21 mouse cellular contexts compared by ENCODE assay signal in genomic region chr16:76355947-76356550, GRCm38 (mm10). TPM values are rescaled to one million over a fixed set of nuclear protein-coding genes. Genes with fewer than 3 reads are reported as not detected.
DNase-seq lines count a peak whose midpoint lies in the region; ATAC-seq and TF ChIP-seq lines count a peak whose summit lies in the region.
"Had no signal": no experiment of that assay in that cellular context is flagged by ENCODE, and none has a peak within 500 bp of the region (broad histone marks: within the 10 kb centered on the region; RNA-seq: fewer than 3 reads in every experiment).

No protein-coding gene starts in this region.

- peaks cover 18% of the 10 kb centered on the region for H3K36me3 ChIP-seq in liver, embryonic 15.5 days (replicated peaks)
- H3K36me3 ChIP-seq in forebrain, embryonic 15.5 days = peaks cover 3% of the 10 kb centered on the region; the same call in 1 of the 2 replicates
- H3K36me3 ChIP-seq: embryonic facial prominence, embryonic 15.5 days had no signal

- H3K4me1 ChIP-seq in liver, embryonic 15.5 days (replicated peaks) = peaks cover 41% of the 10 kb centered on the region
- H3K4me1 ChIP-seq in forebrain, embryonic 15.5 days = no peaks in the 10 kb centered on the region

- 87% methylated on average over 14 of the region's 14 CpGs for WGBS in liver, embryonic 15.5 days (ENCODE audit: insufficient replicate concordance)
- WGBS in forebrain, embryonic 15.5 days = 94% methylated on average over 14 of the region's 14 CpGs

- TF ChIP-seq CTCF in gastrocnemius, adult 2 months (IDR thresholded peaks at IDR 0.05) = no peak

- H3K4me3 ChIP-seq in gastrocnemius, adult 2 months = no peak overlapping the region
- no peak overlapping the region for H3K4me3 ChIP-seq in liver, embryonic 15.5 days (replicated peaks)
- no peak overlapping the region for H3K4me3 ChIP-seq in forebrain, embryonic 15.5 days
- H3K4me3 ChIP-seq: embryonic facial prominence, embryonic 15.5 days; erythroblast, embryonic 14.5 days; forebrain, embryonic 10.5 days; heart, embryonic 10.5 days had no signal

- H3K27ac ChIP-seq in gastrocnemius, adult 2 months = peak overlapping the region; percentile 40; the same call in 1 of the 2 replicates
- H3K27ac ChIP-seq in liver, embryonic 15.5 days (replicated peaks) = peak overlapping the region; percentile 33; the same call in 1 of the 2 replicates
- H3K27ac ChIP-seq in forebrain, embryonic 15.5 days (replicated peaks) = no peak overlapping the region
- H3K27ac ChIP-seq: embryonic facial prominence, embryonic 15.5 days; forebrain, embryonic 10.5 days; heart, embryonic 10.5 days; hindbrain, embryonic 14.5 days had no signal

- H3K4me2 ChIP-seq in liver, embryonic 15.5 days = no peak overlapping the region
- no peak overlapping the region for H3K4me2 ChIP-seq in forebrain, embryonic 15.5 days (replicated peaks)
- H3K4me2 ChIP-seq: embryonic facial prominence, embryonic 15.5 days; hindbrain, embryonic 14.5 days had no signal

- H3K9me3 ChIP-seq in liver, embryonic 15.5 days (replicated peaks) = no peaks in the 10 kb centered on the region
- H3K9me3 ChIP-seq in forebrain, embryonic 15.5 days = no peaks in the 10 kb centered on the region
- H3K9me3 ChIP-seq: embryonic facial prominence, embryonic 15.5 days; forebrain, embryonic 10.5 days; heart, embryonic 10.5 days had no signal

- H3K9ac ChIP-seq in liver, embryonic 15.5 days = no peak overlapping the region
- no peak overlapping the region for H3K9ac ChIP-seq in forebrain, embryonic 15.5 days (replicated peaks)
- H3K9ac ChIP-seq: embryonic facial prominence, embryonic 15.5 days; hindbrain, embryonic 14.5 days had no signal

- DNase-seq in gastrocnemius, adult 2 months = no peak
- no peak for DNase-seq in gastrocnemius, postnatal 14 days
- DNase-seq in liver = no peak
- no peak for DNase-seq in frontal cortex, postnatal 36 days (ENCODE audit: low spot score in 2 of 2)
- DNase-seq: adrenal gland, postnatal 10 days; cerebellum, adult 11-12 months; cerebellum, postnatal 10 days; embryo, embryonic 11 days; gastrocnemius, postnatal 25 days; heart, adult 18-20 months; heart, postnatal 14 days had no signal

- no peak for ATAC-seq in liver, embryonic 15.5 days (ENCODE audit: insufficient read depth)
- ATAC-seq in common myeloid progenitor, adult 5-6 weeks (replicated peaks; ENCODE audit: low read depth, poor library complexity, severe bottlenecking) = peak; percentile 27
- ATAC-seq in monocyte, adult 5-6 weeks (replicated peaks; ENCODE audit: insufficient number of reproducible peaks, low FRiP score, low TSS enrichment, poor library complexity, severe bottlenecking) = peak; percentile 16; the same call in 1 of the 2 replicates
- ATAC-seq in forebrain, embryonic 15.5 days (replicated peaks) = no peak
- ATAC-seq: forebrain, embryonic 14.5 days had no signal

- intact Hi-C loops in gastrocnemius, adult 2 months (cut with DNase I) = loop anchor here (1.0 kb wide), 1 partner anchor 11 kb away; no protein-coding TSS in a partner anchor
- intact Hi-C loops in gastrocnemius, postnatal 14 days (cut with DNase I; ENCODE audit: low total_unique reads) = no loop called here

- H3K27me3 ChIP-seq in liver, embryonic 15.5 days = no peaks in the 10 kb centered on the region
- no peaks in the 10 kb centered on the region for H3K27me3 ChIP-seq in forebrain, embryonic 15.5 days
- H3K27me3 ChIP-seq: embryonic facial prominence, embryonic 15.5 days had no signal

RNA-seq across cellular contexts. Expression of gene Nrip1, which starts 17.6 kb away (rescaled TPM):
- 10 to 100 TPM; 38.7 to 38.9 TPM for total RNA-seq in gastrocnemius, adult 2 months (2021)
- total RNA-seq in gastrocnemius, postnatal 14 days (2021) = 10 to 100 TPM; 36.7 to 37.0 TPM
- polyA plus RNA-seq in liver, embryonic 15.5 days (2015; fragmentation: Nextera tagmentation; extraction: Ambion mirVana) = 19.1 and 19.9 TPM in 2 replicates
- total RNA-seq in common myeloid progenitor, adult 5-6 weeks (2017) = 46.7 and 48.3 TPM in 2 replicates
- total RNA-seq in monocyte, adult 5-6 weeks (2017) = 27.9 to 36.9 TPM (median 29.3 TPM) in 3 replicates
- polyA plus RNA-seq in forebrain, embryonic 15.5 days (2015; fragmentation: Nextera tagmentation; extraction: Ambion mirVana) = 35.7 and 41.4 TPM in 2 replicates

Comparison
In these comparisons a context has a peak if more than half of its experiments do, and no peak if none do; other contexts are left out.
1. ATAC-seq: peak in common myeloid progenitor, adult 5-6 weeks (single experiment) and monocyte, adult 5-6 weeks (single experiment); none in liver, embryonic 15.5 days (single experiment) and forebrain, embryonic 15.5 days (single experiment).